In the genomic region with DNA sequence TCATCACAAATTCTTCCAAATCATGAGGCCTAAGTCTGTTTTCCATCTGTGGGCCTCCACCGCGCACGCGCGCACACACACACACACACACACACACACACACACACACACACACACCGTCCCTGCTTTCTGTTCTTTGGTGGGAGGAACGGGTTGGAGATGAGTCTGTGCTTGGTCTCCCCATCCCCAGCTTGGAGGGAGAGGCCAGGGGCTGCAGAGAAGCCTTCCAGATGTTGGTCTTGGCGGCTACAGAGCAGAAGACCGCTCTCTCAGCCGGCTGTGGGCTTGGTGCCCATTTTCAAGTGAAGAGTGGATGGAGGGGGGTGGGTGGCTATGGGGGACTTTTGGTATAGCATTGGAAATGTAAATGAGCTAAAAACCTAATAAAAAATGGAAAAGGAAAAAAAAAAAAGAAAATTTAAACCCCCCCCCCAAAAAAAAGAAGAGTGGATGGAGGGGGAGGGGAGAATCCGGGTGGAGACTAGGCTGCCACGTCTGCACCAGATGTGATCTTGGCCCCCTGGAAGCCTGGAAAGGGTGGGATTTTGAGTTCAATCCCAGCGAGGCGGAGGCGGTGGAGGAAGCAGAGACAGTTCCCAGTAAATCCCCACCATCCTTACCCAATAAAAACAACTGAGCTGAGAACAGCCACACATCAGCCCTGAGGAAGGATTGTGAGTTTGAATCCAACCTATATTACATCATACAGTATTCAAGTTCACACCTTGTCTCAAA, we compare ENCODE assay signal across 11 mouse cellular contexts. TPM values are rescaled to one million over a fixed set of nuclear protein-coding genes. Genes with fewer than 3 reads are reported as not detected.
DNase-seq lines count a peak whose midpoint lies in the region; ATAC-seq and TF ChIP-seq lines count a peak whose summit lies in the region.
"Had no signal": no experiment of that assay in that cellular context is flagged by ENCODE, and none has a peak within 500 bp of the region (broad histone marks: within the 10 kb centered on the region; RNA-seq: fewer than 3 reads in every experiment).

No protein-coding gene starts in this region.

- no peak for TF ChIP-seq POLR2A in limb, embryonic 14.5 days (IDR thresholded peaks at IDR 0.05; ENCODE audit: borderline replicate concordance, extremely low read depth, insufficient read depth, insufficient read length)

- in situ Hi-C loops in ES-E14 (cut with MboI; ENCODE audit: low sequenced_read_pairs in 2 of 2, unreplicated experiment in 2 of 2): no loop called here

- intact Hi-C loops in gastrocnemius, postnatal 14 days (cut with DNase I; ENCODE audit: low total_unique reads): no loop called here

- ATAC-seq in limb, embryonic 14.5 days (ENCODE audit: low FRiP score, low read depth): peak; percentile 85
- ATAC-seq in forebrain, embryonic 14.5 days: no peak
- ATAC-seq: liver, postnatal 0 days had no signal

- H3K4me3 ChIP-seq in ES-E14 (ENCODE audit: insufficient read depth in 1 of 2, low read depth in 1 of 2, low read length in 2 of 2, poor library complexity in 1 of 2, severe bottlenecking in 1 of 2): no peak overlapping the region; a peak in 1 of 4 replicates
- H3K4me3 ChIP-seq in limb, embryonic 14.5 days (replicated peaks; ENCODE audit: low read length): no peak overlapping the region
- H3K4me3 ChIP-seq in forebrain, embryonic 14.5 days (ENCODE audit: low read depth, low read length): no peak overlapping the region
- H3K4me3 ChIP-seq: erythroblast, embryonic 14.5 days had no signal

- no peak overlapping the region for H3K4me2 ChIP-seq in limb, embryonic 14.5 days (replicated peaks; ENCODE audit: low read depth, low read length, severe bottlenecking)
- H3K4me2 ChIP-seq in forebrain, embryonic 14.5 days (ENCODE audit: low read length): no peak overlapping the region

- peak overlapping the region; percentile 36; the same call in 1 of the 2 replicates for H3K27ac ChIP-seq in ES-E14 (ENCODE audit: insufficient read depth, low read depth, low read length, poor library complexity, severe bottlenecking)
- H3K27ac ChIP-seq in limb, embryonic 14.5 days (replicated peaks; ENCODE audit: low read depth, low read length): peak overlapping the region; percentile 71
- H3K27ac ChIP-seq in forebrain, embryonic 14.5 days (ENCODE audit: low read depth, low read length): no peak overlapping the region

- no peaks in the 10 kb centered on the region for H3K36me3 ChIP-seq in ES-E14 (ENCODE audit: control insufficient read depth, insufficient read depth, low read length, poor library complexity, severe bottlenecking)
- no peaks in the 10 kb centered on the region for H3K36me3 ChIP-seq in limb, embryonic 14.5 days (ENCODE audit: control insufficient read depth, insufficient read depth, low read length)
- no peaks in the 10 kb centered on the region for H3K36me3 ChIP-seq in forebrain, embryonic 14.5 days (ENCODE audit: control insufficient read depth, insufficient read depth, low read length)

- WGBS in limb, embryonic 14.5 days: 31% methylated on average over 15 of the region's 15 CpGs
- 65% methylated on average over 15 of the region's 15 CpGs for WGBS in forebrain, embryonic 14.5 days

- no peaks in the 10 kb centered on the region for H3K27me3 ChIP-seq in limb, embryonic 14.5 days (ENCODE audit: control insufficient read depth, insufficient read depth, low read length)
- no peaks in the 10 kb centered on the region for H3K27me3 ChIP-seq in forebrain, embryonic 14.5 days (replicated peaks; ENCODE audit: control insufficient read depth, insufficient read depth, low read length)

- H3K4me1 ChIP-seq in ES-E14 (ENCODE audit: control insufficient read depth in 2 of 2, insufficient read depth in 2 of 2, low read length in 2 of 2, poor library complexity in 1 of 2): peaks cover 12 to 38% of the 10 kb centered on the region in 2 experiments
- peaks cover 32% of the 10 kb centered on the region for H3K4me1 ChIP-seq in limb, embryonic 14.5 days (ENCODE audit: control insufficient read depth, insufficient read depth, low read length)
- H3K4me1 ChIP-seq in forebrain, embryonic 14.5 days (ENCODE audit: control insufficient read depth, insufficient read depth, low read length): no peaks in the 10 kb centered on the region

- no peaks in the 10 kb centered on the region for H3K9me3 ChIP-seq in ES-E14 (ENCODE audit: control insufficient read depth, insufficient read depth, low read depth, low read length)
- H3K9me3 ChIP-seq in limb, embryonic 14.5 days (ENCODE audit: control insufficient read depth, low read length): no peaks in the 10 kb centered on the region
- H3K9me3 ChIP-seq in forebrain, embryonic 14.5 days (replicated peaks; ENCODE audit: control insufficient read depth, low read length): no peaks in the 10 kb centered on the region

- H3K9ac ChIP-seq in ES-E14 (ENCODE audit: insufficient read depth, low read depth, low read length, poor library complexity, severe bottlenecking): no peak overlapping the region; the same call in 1 of the 2 replicates
- no peak overlapping the region; the same call in 1 of the 2 replicates for H3K9ac ChIP-seq in limb, embryonic 14.5 days (ENCODE audit: low read depth, low read length, severe bottlenecking)
- H3K9ac ChIP-seq in forebrain, embryonic 14.5 days (ENCODE audit: low read length): no peak overlapping the region
- H3K9ac ChIP-seq: liver, postnatal 0 days had no signal

- peak; percentile 83 for DNase-seq in kidney, postnatal 10 days
- DNase-seq in kidney, adult 8-10 months: no peak
- DNase-seq in ES-E14 (ENCODE audit: low read depth, low spot score): no peak
- peak; percentile 70 for DNase-seq in gastrocnemius, postnatal 14 days
- DNase-seq in limb, embryonic 14.5 days (ENCODE audit: low spot score): peak; percentile 84
- no peak for DNase-seq in left cerebral cortex, adult 9 months (ENCODE audit: low spot score in 2 of 2)
- no peak for DNase-seq in forebrain, embryonic 14.5 days (ENCODE audit: low spot score)
- no peak for DNase-seq in spleen, adult 18-20 months
- DNase-seq: cerebellum, adult 11-12 months; liver, postnatal 0 days had no signal

TF ChIP-seq in ES-E14, 5 proteins besides CTCF, POLR2A, EP300 and RAD21:
- TF ChIP-seq HCFC1 (IDR thresholded peaks at IDR 0.05; ENCODE audit: borderline replicate concordance, insufficient read depth, low read length) (no peak), CHD2 (IDR thresholded peaks at IDR 0.05; ENCODE audit: low read depth, low read length) (no peak), ZNF384 (IDR thresholded peaks at IDR 0.05; ENCODE audit: low read depth, low read length) (no peak), ZC3H11A (IDR thresholded peaks at IDR 0.05; ENCODE audit: borderline replicate concordance, low read depth, low read length) (no peak), MAFK (IDR thresholded peaks at IDR 0.05; ENCODE audit: insufficient read depth, low read depth, low read length) (no peak)

RNA-seq across cellular contexts. Expression of gene S1pr2, which starts 10.5 kb away (rescaled TPM):
- total RNA-seq in ES-E14 (2012; rRNA removed): 35.7 and 62.4 TPM in 2 replicates
- total RNA-seq in gastrocnemius, postnatal 14 days (2021): 1 to 10 TPM; 4.5 to 7.8 TPM
- polyA plus RNA-seq in limb, embryonic 14.5 days (2012; rRNA removed): 28.3 and 37.6 TPM in 2 replicates
- polyA plus RNA-seq in limb, embryonic 14.5 days (2014; fragmentation: Nextera tagmentation; extraction: Ambion mirVana): 59.9 and 67.9 TPM in 2 replicates
- polyA plus RNA-seq in forebrain, embryonic 14.5 days (2014; fragmentation: Nextera tagmentation; extraction: Ambion mirVana): 5.9 and 7.8 TPM in 2 replicates

RNA-seq across cellular contexts. Expression of gene Mrpl4, which starts 15.4 kb away (rescaled TPM):
- total RNA-seq in ES-E14 (2012; rRNA removed): 80.8 and 89.5 TPM in 2 replicates
- total RNA-seq in gastrocnemius, postnatal 14 days (2021): 10 to 100 TPM; 50.8 to 54.9 TPM
- 89.0 and 114 TPM in 2 replicates for polyA plus RNA-seq in limb, embryonic 14.5 days (2012; rRNA removed)
- polyA plus RNA-seq in limb, embryonic 14.5 days (2014; fragmentation: Nextera tagmentation; extraction: Ambion mirVana): 115 and 118 TPM in 2 replicates
- polyA plus RNA-seq in forebrain, embryonic 14.5 days (2014; fragmentation: Nextera tagmentation; extraction: Ambion mirVana): 118 and 129 TPM in 2 replicates

RNA-seq across cellular contexts. Expression of gene Dnmt1, which starts 27.4 kb away (rescaled TPM):
- 122 and 124 TPM in 2 replicates for total RNA-seq in ES-E14 (2012; rRNA removed)
- 10 to 100 TPM; 11.6 to 12.8 TPM for total RNA-seq in gastrocnemius, postnatal 14 days (2021)
- 115 and 118 TPM in 2 replicates for polyA plus RNA-seq in limb, embryonic 14.5 days (2012; rRNA removed)
- polyA plus RNA-seq in limb, embryonic 14.5 days (2014; fragmentation: Nextera tagmentation; extraction: Ambion mirVana): 60.9 and 62.0 TPM in 2 replicates
- polyA plus RNA-seq in forebrain, embryonic 14.5 days (2014; fragmentation: Nextera tagmentation; extraction: Ambion mirVana): 51.1 and 52.1 TPM in 2 replicates

RNA-seq across cellular contexts. Expression of gene Icam1, which starts 28.7 kb away (rescaled TPM):
- 153 and 310 TPM in 2 replicates for total RNA-seq in ES-E14 (2012; rRNA removed)
- total RNA-seq in gastrocnemius, postnatal 14 days (2021): 1 to 10 TPM; 3.1 to 3.4 TPM
- polyA plus RNA-seq in limb, embryonic 14.5 days (2012; rRNA removed): 15.5 and 16.6 TPM in 2 replicates
- 18.3 and 21.2 TPM in 2 replicates for polyA plus RNA-seq in limb, embryonic 14.5 days (2014; fragmentation: Nextera tagmentation; extraction: Ambion mirVana)
- 2.6 and 3.5 TPM in 2 replicates for polyA plus RNA-seq in forebrain, embryonic 14.5 days (2014; fragmentation: Nextera tagmentation; extraction: Ambion mirVana)

RNA-seq across cellular contexts. Expression of gene Icam4, which starts 42.1 kb away (rescaled TPM):
- 1.5 and 3.1 TPM in 2 replicates for total RNA-seq in ES-E14 (2012; rRNA removed)
- total RNA-seq in gastrocnemius, postnatal 14 days (2021): under 1 TPM; 0.29 to 0.43 TPM
- 0.26 and 0.47 TPM in 2 replicates for polyA plus RNA-seq in limb, embryonic 14.5 days (2012; rRNA removed)
- polyA plus RNA-seq in limb, embryonic 14.5 days (2014; fragmentation: Nextera tagmentation; extraction: Ambion mirVana): 0.99 and 1.3 TPM in 2 replicates
- polyA plus RNA-seq in forebrain, embryonic 14.5 days (2014; fragmentation: Nextera tagmentation; extraction: Ambion mirVana): not detected in 2 replicates

Comparison
In these comparisons a context has a peak if more than half of its experiments do, and no peak if none do; other contexts are left out.
1. DNase-seq: peak in kidney, postnatal 10 days (single experiment), gastrocnemius, postnatal 14 days (single experiment) and limb, embryonic 14.5 days (single experiment); none in kidney, adult 8-10 months (0 of 2), ES-E14 (single experiment), left cerebral cortex, adult 9 months (0 of 2), forebrain, embryonic 14.5 days (single experiment) and spleen, adult 18-20 months (0 of 2).